Mouse (Mus musculus) cerebellum, adult 2 months (tissue): ENCODE measurements around the gene Mgst1.

ENCODE experiments used
- CTCF ChIP-seq: fragments of 200-500 bp; IDR thresholded peaks from 2 replicates; pipeline ENCODE4 v1.5.1; 2011; ENCODE audit warnings: low read depth, mild to moderate bottlenecking, control low read depth, low read length, moderate library complexity, borderline replicate concordance; ENCODE audit not compliant: insufficient read depth
- POLR2A ChIP-seq: fragments of 200-500 bp; IDR thresholded peaks from 2 replicates; pipeline ENCODE4 v1.6.1; 2011; ENCODE audit warnings: low read length, control low read depth, borderline replicate concordance; ENCODE audit not compliant: insufficient read depth

DNA sequence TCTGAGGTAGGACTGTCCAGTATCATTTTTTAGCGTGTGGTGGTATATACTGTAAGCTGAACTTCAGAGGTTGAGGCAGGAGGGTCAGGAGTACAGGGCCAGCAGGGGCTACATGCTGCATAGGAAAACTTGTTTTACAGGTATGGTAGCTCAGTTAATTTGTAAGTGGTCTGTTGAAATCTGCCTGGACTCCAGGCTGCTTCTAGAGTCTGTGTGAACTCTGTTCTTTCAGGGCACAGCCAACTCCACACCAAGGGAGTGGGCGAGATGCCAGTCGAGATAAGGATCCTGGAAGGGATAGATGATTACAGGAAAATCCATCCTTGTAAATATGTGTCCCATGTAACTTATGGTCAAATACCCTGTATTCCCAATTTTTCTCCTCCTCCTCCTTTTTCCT is 3.3 kb downstream of the Mgst1 start:
- TF ChIP-seq POLR2A = no peak
- TF ChIP-seq CTCF = no peak
